Mouse (Mus musculus) C2C12 (cell line): ENCODE measurements around the gene Flot1. TPM values are rescaled to one million over a fixed set of nuclear protein-coding genes. Genes with fewer than 3 reads are reported as not detected.

Source experiments
- H3K27me3 ChIP-seq: one replicate; pipeline ENCODE4 v1.6.1; 2011; ENCODE audit not compliant: control insufficient read depth, insufficient read depth, insufficient read length
- H3K36me3 ChIP-seq: one replicate; pipeline ENCODE4 v1.6.1; 2011; ENCODE audit not compliant: control insufficient read depth, insufficient read depth
- H3K4me3 ChIP-seq: one replicate; pipeline ENCODE4 v1.5.1; 2011; ENCODE audit warnings: mild to moderate bottlenecking, control low read depth; ENCODE audit not compliant: poor library complexity, insufficient read depth, severe bottlenecking
- H3K79me2 ChIP-seq: one replicate; pipeline ENCODE4 v1.6.1; 2011; ENCODE audit not compliant: control insufficient read depth, insufficient read depth
- H3K79me3 ChIP-seq: one replicate; pipeline ENCODE4 v1.6.1; 2011; ENCODE audit warnings: low read depth, control low read depth
- H3ac ChIP-seq: one replicate; pipeline ENCODE3; 2011; ENCODE audit warnings: low read depth; ENCODE audit not compliant: control insufficient read depth, insufficient read length
- CEBPB ChIP-seq: IDR thresholded peaks from one replicate; pipeline ENCODE4 v1.6.1; 2011; ENCODE audit warnings: low read depth, mild to moderate bottlenecking, control low read depth, moderate library complexity
- CTCF ChIP-seq: IDR thresholded peaks from one replicate; pipeline ENCODE4 v1.5.1; 2011; ENCODE audit not compliant: control insufficient read depth, insufficient read depth, insufficient read length
- FOSL1 ChIP-seq: IDR thresholded peaks from one replicate; pipeline ENCODE4 v1.8.0; 2011; ENCODE audit warnings: mild to moderate bottlenecking, low read length; ENCODE audit not compliant: poor library complexity, insufficient read depth, severe bottlenecking
- MAX ChIP-seq: IDR thresholded peaks from one replicate; pipeline ENCODE4 v1.6.1; 2011; ENCODE audit warnings: mild to moderate bottlenecking, control low read depth
- MYOD1 ChIP-seq: IDR thresholded peaks from one replicate; pipeline ENCODE4 v1.6.1; 2011; ENCODE audit warnings: low read depth; ENCODE audit not compliant: control insufficient read depth, insufficient read length
- MYOG ChIP-seq: IDR thresholded peaks from one replicate; pipeline ENCODE4 v1.6.1; 2011; ENCODE audit not compliant: control insufficient read depth, insufficient read length; ENCODE audit errors: extremely low read depth
- USF1 ChIP-seq: IDR thresholded peaks from one replicate; pipeline ENCODE4 v1.6.1; 2011; ENCODE audit warnings: low read depth, mild to moderate bottlenecking, control low read depth, moderate library complexity
- microRNA-seq: library from miRNA; unstranded; fragments of <30 nt; microRNA quantifications from one replicate; pipeline ENCODE4, GENCODE M21; 2019; ENCODE audit warnings: borderline microRNAs expressed
- polyA plus RNA-seq: library from polyadenylated mRNA; unstranded; fragments of >200 nt; fragmentation: generic; extraction: Trizol; gene quantifications from one replicate; pipeline ENCODE4 v1.2.1, GENCODE M21; 2012; ENCODE audit warnings: missing spikeins

Flot1 gene
- polyA plus RNA-seq, 1 experiment, result 57.2 TPM

DNA sequence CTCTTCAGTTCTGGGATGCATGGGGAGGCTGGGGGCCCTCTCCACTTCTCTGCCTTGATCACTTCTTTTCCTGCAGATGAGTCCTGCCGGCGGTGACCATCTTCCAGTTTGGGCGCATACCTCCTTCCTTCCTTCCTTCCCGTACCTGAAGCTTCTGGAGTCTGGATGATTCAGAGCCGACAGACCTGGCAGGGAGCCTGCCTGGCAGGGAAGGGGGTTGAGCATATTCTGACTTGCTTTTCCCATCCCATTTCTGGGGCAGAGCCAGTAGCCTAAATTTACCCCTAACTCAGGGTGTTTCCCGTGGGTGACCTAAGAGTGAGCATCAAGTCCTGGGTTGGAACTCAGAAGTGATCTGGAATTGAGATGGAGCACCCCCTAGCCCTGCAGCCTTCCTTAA, 51.7 kb downstream of the Flot1 start:
- H3K27me3 ChIP-seq, result no peaks in the 10 kb centered on the region
- H3K79me2 ChIP-seq, result peaks cover 58% of the 10 kb centered on the region
- H3K79me3 ChIP-seq, result peaks cover 43% of the 10 kb centered on the region
- H3ac ChIP-seq, result no peak overlapping the region
- TF ChIP-seq USF1, result no peak
- TF ChIP-seq MAX, result no peak
- no peak for TF ChIP-seq MYOD1
- TF ChIP-seq FOSL1, result no peak
- H3K36me3 ChIP-seq, result peaks cover 60% of the 10 kb centered on the region
- peak overlapping the region; percentile 6 for H3K4me3 ChIP-seq

DNA sequence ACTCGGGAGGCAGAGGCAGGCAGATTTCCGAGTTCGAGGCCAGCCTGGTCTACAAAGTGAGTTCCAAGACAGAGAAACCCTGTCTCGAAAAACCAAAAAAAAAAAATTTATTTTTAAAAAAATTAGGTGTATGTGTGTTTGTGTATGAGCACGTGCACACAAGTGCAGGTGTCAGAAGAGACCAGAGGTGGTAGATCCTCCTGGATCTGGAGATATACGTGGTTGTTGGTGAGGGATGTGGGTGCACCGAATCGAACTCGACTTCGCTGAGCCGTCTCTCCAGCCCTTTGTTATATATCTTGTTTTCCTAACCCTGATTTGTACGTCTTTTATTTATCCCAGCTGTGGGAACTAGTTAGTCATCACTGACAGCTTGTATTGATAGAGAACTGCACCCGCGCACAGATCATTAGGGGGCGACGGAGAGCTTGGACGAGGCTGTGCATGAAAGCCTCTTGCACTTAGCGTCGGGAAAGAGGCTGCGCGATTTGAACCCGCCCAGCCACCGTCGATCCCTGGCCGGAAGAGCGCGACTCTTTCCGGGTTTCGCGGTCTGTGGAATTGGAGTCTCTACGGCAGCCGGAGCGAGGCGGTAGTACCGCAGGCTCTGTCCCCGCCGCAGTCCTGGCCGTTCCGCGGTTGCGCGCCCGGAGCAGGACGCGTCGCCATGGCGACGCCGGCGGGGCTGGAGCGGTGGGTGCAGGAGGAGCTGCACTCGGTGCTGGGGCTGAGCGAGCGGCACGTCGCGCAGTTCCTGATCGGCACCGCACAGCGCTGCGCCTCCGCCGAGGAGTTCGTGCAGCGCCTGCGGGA, 56.4 kb downstream of the Flot1 start, which contains the start of gene Dhx16:
TSS of gene Dhx16 (plus strand) at position 575 of the 813 bp plus-strand sequence.
- Histone ChIP-seq H3K4me3 (peak within 1 kb of the TSS; percentile 96), H3K79me2 (peaks cover 32% of the 10 kb centered on the region), H3K27me3 (no peaks in the 10 kb centered on the region), H3K36me3 (peaks cover 37% of the 10 kb centered on the region), H3ac (peak within 1 kb of the TSS; percentile 100), H3K79me3 (peaks cover 18% of the 10 kb centered on the region)
- TF ChIP-seq FOSL1 (no peak), CTCF (no peak), MYOD1 (no peak), CEBPB (no peak), MYOG (no peak), MAX (no peak), USF1 (no peak)

Small RNA genes lying within 50 kb of the gene (microRNA-seq; reads per million reads assigned to microRNA genes)
- gene Gm28033, result 5.3 reads per million, percentile 53 among the genes with 10 or more reads in this experiment

Other genes starting within 250 kb of the Flot1 start
- not detected for gene Sfta2, start 221.7 kb upstream of the Flot1 start, polyA plus RNA-seq
- not detected for gene Gm9573, start 196.6 kb upstream of the Flot1 start, polyA plus RNA-seq
- 0.05 TPM for gene Mucl3, start 179.5 kb upstream of the Flot1 start, polyA plus RNA-seq
- 12.6 TPM for gene Vars2, start 155.6 kb upstream of the Flot1 start, polyA plus RNA-seq
- gene Gtf2h4, start 149.5 kb upstream of the Flot1 start, polyA plus RNA-seq, result 40.6 TPM
- 56.6 TPM for gene Ddr1, start 118.6 kb upstream of the Flot1 start, polyA plus RNA-seq
- gene Ier3, start 1.5 kb upstream of the Flot1 start, polyA plus RNA-seq, result 55.2 TPM
- 1,881 TPM for gene Tubb5, start 15.1 kb downstream of the Flot1 start, polyA plus RNA-seq
- 16.6 TPM for gene Mdc1, start 18.3 kb downstream of the Flot1 start, polyA plus RNA-seq
- 25.5 TPM for gene Nrm, start 38.1 kb downstream of the Flot1 start, polyA plus RNA-seq
- gene Ppp1r18, start 42.4 kb downstream of the Flot1 start, polyA plus RNA-seq, result 84.2 TPM
- 42.4 TPM for gene Dhx16, start 56.6 kb downstream of the Flot1 start, polyA plus RNA-seq
- 36.0 TPM for gene 2310061I04Rik, start 74.2 kb downstream of the Flot1 start, polyA plus RNA-seq
- gene Atat1, start 86.8 kb downstream of the Flot1 start, polyA plus RNA-seq, result 13.1 TPM
- gene Mrps18b, start 93.2 kb downstream of the Flot1 start, polyA plus RNA-seq, result 153 TPM
- 33.1 TPM for gene Ppp1r10, start 93.2 kb downstream of the Flot1 start, polyA plus RNA-seq
- gene Abcf1, start 146.5 kb downstream of the Flot1 start, polyA plus RNA-seq, result 82.6 TPM
- 71.7 TPM for gene Gnl1, start 156.6 kb downstream of the Flot1 start, polyA plus RNA-seq
- 13.7 TPM for gene Prr3, start 157.0 kb downstream of the Flot1 start, polyA plus RNA-seq
- 0.16 TPM for gene H2-T24, start 197.3 kb downstream of the Flot1 start, polyA plus RNA-seq
- gene H2-T23, start 209.6 kb downstream of the Flot1 start, polyA plus RNA-seq, result 7.0 TPM
- 21.7 TPM for gene H2-T22, start 219.5 kb downstream of the Flot1 start, polyA plus RNA-seq
- not detected for gene Gm6034, start 219.7 kb downstream of the Flot1 start, polyA plus RNA-seq
- gene Gm11127, start 235.1 kb downstream of the Flot1 start, polyA plus RNA-seq, result 0.18 TPM